Mouse (Mus musculus): ENCODE measurements around the gene Dynll1.
"Not testable (repeated sequence)": the region's sequence is repeated elsewhere in the genome, so short reads cannot be mapped to it uniquely, and the experiment has no call there.

Dynll1 gene

GRCm38 (mm10) chr5:115312816-115313667, 12.2 kb upstream of the Dynll1 start:
- DNase-seq (ENCODE audit: extremely low spot score, low read depth, low spot score) = no peak

- no peak for DNase-seq (ENCODE audit: extremely low spot score, low read depth, low spot score)
These were observed 11.6 kb upstream of the Dynll1 start for GRCm38 (mm10) chr5:115312354-115312753.

GRCm38 (mm10) chr5:115302190-115302589, 1.4 kb upstream of the Dynll1 start:
- not testable (repeated sequence) for DNase-seq (ENCODE audit: extremely low spot score, low read depth, low spot score)

GRCm38 (mm10) chr5:115301615-115302014, 816 bp upstream of the Dynll1 start:
- DNase-seq (ENCODE audit: extremely low spot score, low read depth, low spot score) = no peak

GRCm38 (mm10) chr5:115300035-115300744, 609 bp downstream of the Dynll1 start:
- DNase-seq (ENCODE audit: extremely low spot score, low read depth, low spot score) = no peak

- DNase-seq (ENCODE audit: extremely low spot score, low read depth, low spot score) = no peak
These were observed 4.5 kb downstream of the Dynll1 start for GRCm38 (mm10) chr5:115296347-115296746.

- DNase-seq (ENCODE audit: extremely low spot score, low read depth, low spot score) = no peak
These were observed 6.6 kb downstream of the Dynll1 start for GRCm38 (mm10) chr5:115294173-115294572.

GRCm38 (mm10) chr5:115284735-115285134, 16.1 kb downstream of the Dynll1 start:
- no peak for DNase-seq (ENCODE audit: extremely low spot score, low read depth, low spot score)

- no peak for DNase-seq (ENCODE audit: extremely low spot score, low read depth, low spot score)
These were observed 20.6 kb downstream of the Dynll1 start for GRCm38 (mm10) chr5:115280050-115280687.

GRCm38 (mm10) chr5:115279226-115280049, 21.4 kb downstream of the Dynll1 start, which contains the start of gene Coq5:
Coq5 (plus strand) TSS chr5:115279666.
- no peak for DNase-seq (ENCODE audit: extremely low spot score, low read depth, low spot score)

GRCm38 (mm10) chr5:115278785-115279184, 22.0 kb downstream of the Dynll1 start:
- DNase-seq (ENCODE audit: extremely low spot score, low read depth, low spot score) = no peak

- DNase-seq (ENCODE audit: extremely low spot score, low read depth, low spot score) = no peak
These were observed 22.7 kb downstream of the Dynll1 start for GRCm38 (mm10) chr5:115278053-115278452.

- no peak for DNase-seq (ENCODE audit: extremely low spot score, low read depth, low spot score)
These were observed 24.8 kb downstream of the Dynll1 start for GRCm38 (mm10) chr5:115275998-115276397.

- DNase-seq (ENCODE audit: extremely low spot score, low read depth, low spot score) = no peak
These were observed 26.0 kb downstream of the Dynll1 start for GRCm38 (mm10) chr5:115274771-115275170.

GRCm38 (mm10) chr5:115274353-115274752, 26.4 kb downstream of the Dynll1 start:
- DNase-seq (ENCODE audit: extremely low spot score, low read depth, low spot score) = no peak

GRCm38 (mm10) chr5:115273549-115274135, 27.2 kb downstream of the Dynll1 start:
- no peak for DNase-seq (ENCODE audit: extremely low spot score, low read depth, low spot score)

GRCm38 (mm10) chr5:115272812-115273548, 27.8 kb downstream of the Dynll1 start, which contains the start of gene Rnf10:
Rnf10 (minus strand) TSS chr5:115272898.
- peak; percentile 98 for DNase-seq (ENCODE audit: extremely low spot score, low read depth, low spot score)

- DNase-seq (ENCODE audit: extremely low spot score, low read depth, low spot score) = no peak
These were observed 28.6 kb downstream of the Dynll1 start for GRCm38 (mm10) chr5:115271931-115272811.

- no peak for DNase-seq (ENCODE audit: extremely low spot score, low read depth, low spot score)
These were observed 30.8 kb downstream of the Dynll1 start for GRCm38 (mm10) chr5:115269969-115270368.
